ENCODE assay signal across 15 mouse cellular contexts in the genomic region with DNA sequence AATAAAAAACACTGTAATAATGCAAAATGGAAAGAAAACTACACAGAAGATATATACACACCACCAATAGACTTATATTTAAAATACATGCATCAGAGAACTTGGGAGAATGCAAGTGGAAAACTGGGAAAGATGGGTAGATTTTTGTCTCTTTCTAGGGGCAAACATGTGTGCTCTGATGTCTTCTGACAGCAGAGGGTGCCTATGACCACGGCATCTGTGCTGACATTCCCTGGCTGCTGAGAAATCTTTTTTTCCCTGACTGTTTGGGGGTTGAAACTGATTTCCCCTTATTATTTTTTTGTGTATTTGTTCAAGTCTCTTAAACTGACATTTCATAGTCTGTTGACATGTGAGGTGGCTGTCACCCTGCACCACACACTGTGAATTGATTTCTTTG.
"Had no signal": no experiment of that assay in that cellular context is flagged by ENCODE, and none has a peak within 500 bp of the region (broad histone marks: within the 10 kb centered on the region; RNA-seq: fewer than 3 reads in every experiment).

No protein-coding gene starts in this region.

- H3K9ac ChIP-seq: limb, embryonic 15.5 days; liver, embryonic 12.5 days; lung, embryonic 15.5 days; stomach, embryonic 15.5 days had no signal

- H3K4me1 ChIP-seq: limb, embryonic 15.5 days; liver, embryonic 12.5 days; lung, embryonic 15.5 days; megakaryocyte, embryonic 14.5 days; stomach, embryonic 15.5 days had no signal

- DNase-seq: kidney, adult 9 months; kidney, postnatal 14 days; layer of hippocampus, postnatal 36 days; lung, postnatal 14 days; right cerebral cortex, postnatal 4 days; spleen, adult 18-20 months; thymus, postnatal 4 days had no signal

- H3K27me3 ChIP-seq: limb, embryonic 15.5 days; liver, embryonic 12.5 days; lung, embryonic 15.5 days; stomach, embryonic 15.5 days had no signal

- ATAC-seq: liver, embryonic 12.5 days; midbrain, embryonic 16.5 days had no signal

- H3K4me3 ChIP-seq: limb, embryonic 15.5 days; liver, embryonic 12.5 days; lung, embryonic 15.5 days; megakaryocyte, embryonic 14.5 days; stomach, embryonic 15.5 days had no signal

- H3K36me3 ChIP-seq: limb, embryonic 15.5 days; liver, embryonic 12.5 days; lung, embryonic 15.5 days; stomach, embryonic 15.5 days had no signal

- H3K9me3 ChIP-seq: limb, embryonic 15.5 days; liver, embryonic 12.5 days; lung, embryonic 15.5 days; megakaryocyte, embryonic 14.5 days; stomach, embryonic 15.5 days had no signal

- H3K27ac ChIP-seq: limb, embryonic 15.5 days; liver, embryonic 12.5 days; lung, embryonic 15.5 days; macrophage; stomach, embryonic 15.5 days had no signal

- H3K4me2 ChIP-seq: limb, embryonic 15.5 days; liver, embryonic 12.5 days; lung, embryonic 15.5 days; midbrain, embryonic 11.5 days; stomach, embryonic 15.5 days had no signal
